Mouse (Mus musculus): ENCODE measurements at regions not wholly inside any gene's neighbourhood (a gene's known extent, or its start where the extent isn't known, plus 50 kb on each side); places are given as distances from the start of the nearest gene placed in this dataset.

GRCm38 (mm10) chr12:35293566-35293965 is 241.3 kb downstream of the Ahr start:
- no peaks in the 10 kb centered on the region for H3K36me3 ChIP-seq (ENCODE audit: insufficient read depth)
- H3K4me1 ChIP-seq (ENCODE audit: insufficient read depth), result no peaks in the 10 kb centered on the region
- ATAC-seq (ENCODE audit: insufficient read depth) (no peak), DNase-seq (peak; percentile 59)
- 58% methylated on average over 2 of the region's 2 CpGs for WGBS
- no peaks in the 10 kb centered on the region for H3K27me3 ChIP-seq (ENCODE audit: insufficient read depth, low read length)
- H3K9me3 ChIP-seq (ENCODE audit: low read depth, low read length), result no peaks in the 10 kb centered on the region
- no peak overlapping the region for H3K9ac ChIP-seq
- no peak overlapping the region for H3K4me2 ChIP-seq
- 0 out of 2 replicates have a peak, but pooled peaks have one; percentile 12 for TF ChIP-seq CTCF (IDR thresholded peaks at IDR 0.05; ENCODE audit: low read depth)
- no peak overlapping the region for H3K27ac ChIP-seq (ENCODE audit: low read depth)
- H3K4me3 ChIP-seq (ENCODE audit: low read depth, low read length), result no peak overlapping the region

DNA sequence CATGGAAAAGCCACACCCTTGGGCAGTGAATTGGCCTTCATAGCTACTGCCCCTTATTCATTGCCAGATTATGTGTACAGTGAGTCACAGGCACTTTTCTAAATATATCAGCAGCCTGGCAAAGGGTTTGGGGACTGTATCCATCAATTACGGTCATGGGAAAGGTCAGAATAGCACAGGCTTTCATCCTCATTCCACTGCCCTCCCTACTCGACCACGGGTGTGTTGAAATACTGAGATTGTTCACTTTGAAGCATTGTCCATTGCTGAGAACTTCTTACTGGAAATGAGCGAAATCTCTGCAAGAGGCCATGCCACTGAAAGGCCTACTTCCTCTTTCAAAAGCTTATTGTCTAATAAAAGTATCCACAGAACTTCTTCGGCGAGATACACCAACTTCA is 242.9 kb downstream of the Ahr start:
- no peak for TF ChIP-seq CTCF (IDR thresholded peaks at IDR 0.05; ENCODE audit: low read depth)
- Histone ChIP-seq H3K36me3 (ENCODE audit: insufficient read depth) (no peaks in the 10 kb centered on the region), H3K27ac (ENCODE audit: low read depth) (no peak overlapping the region), H3K9ac (no peak overlapping the region), H3K4me2 (no peak overlapping the region), H3K9me3 (ENCODE audit: low read depth, low read length) (no peaks in the 10 kb centered on the region), H3K4me3 (ENCODE audit: low read depth, low read length) (no peak overlapping the region), H3K4me1 (ENCODE audit: insufficient read depth) (no peaks in the 10 kb centered on the region), H3K27me3 (ENCODE audit: insufficient read depth, low read length) (no peaks in the 10 kb centered on the region)
- no peak for DNase-seq
- WGBS, result 88% methylated on average over 6 of the region's 6 CpGs
- no peak for ATAC-seq (ENCODE audit: insufficient read depth)

DNA sequence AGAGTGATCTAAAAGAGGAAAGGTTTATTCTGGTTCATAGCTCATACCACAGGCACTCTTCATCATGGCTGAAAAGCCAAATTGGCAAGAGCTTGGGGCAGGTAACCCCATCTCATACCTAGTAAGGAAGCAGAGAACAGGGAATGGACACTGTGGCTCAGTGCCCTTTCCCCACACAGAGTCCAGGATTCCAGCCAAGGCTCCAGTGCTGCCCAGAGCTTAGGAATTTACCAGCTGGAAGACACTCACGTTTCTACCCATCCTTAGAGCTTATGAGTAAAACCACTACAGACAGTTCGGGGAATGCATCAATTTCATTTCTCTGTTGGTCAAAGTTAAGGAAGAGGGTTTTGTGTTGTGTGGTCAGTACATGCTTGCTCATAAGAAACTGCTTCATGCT is 241.0 kb downstream of the Snx13 start:
- Histone ChIP-seq H3K36me3 (ENCODE audit: insufficient read depth) (no peaks in the 10 kb centered on the region), H3K27ac (ENCODE audit: low read depth) (no peak overlapping the region), H3K27me3 (ENCODE audit: insufficient read depth, low read length) (no peaks in the 10 kb centered on the region), H3K4me3 (ENCODE audit: low read depth, low read length) (no peak overlapping the region), H3K9me3 (ENCODE audit: low read depth, low read length) (no peaks in the 10 kb centered on the region), H3K4me2 (no peak overlapping the region), H3K9ac (no peak overlapping the region), H3K4me1 (ENCODE audit: insufficient read depth) (peaks cover 6% of the 10 kb centered on the region; the same call in 1 of the 2 replicates)
- 60% methylated on average over 2 of the region's 2 CpGs for WGBS
- DNase-seq (no peak), ATAC-seq (ENCODE audit: insufficient read depth) (no peak)
- no peak for TF ChIP-seq CTCF (IDR thresholded peaks at IDR 0.05; ENCODE audit: low read depth)

DNA sequence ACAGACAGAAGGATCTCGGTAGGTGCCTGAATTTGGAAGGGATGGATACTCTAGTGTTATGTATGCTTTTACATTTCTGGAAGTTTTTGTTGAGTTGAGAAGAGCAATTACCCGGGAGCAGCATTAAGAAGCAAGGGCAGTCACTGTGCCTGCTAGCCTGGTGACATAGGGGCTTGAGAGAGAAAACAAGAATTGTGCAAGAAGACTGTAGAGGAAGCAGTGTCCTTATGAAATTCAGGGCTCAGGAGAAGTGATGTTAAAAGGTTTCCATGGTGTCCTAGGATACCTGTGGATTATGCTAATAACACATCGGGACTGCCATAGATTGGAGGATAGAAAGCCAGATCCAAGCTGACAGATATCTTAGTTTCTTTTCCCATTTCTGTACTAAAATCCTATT is 240.6 kb downstream of the Snx13 start:
- Histone ChIP-seq H3K4me2 (no peak overlapping the region), H3K9me3 (ENCODE audit: low read depth, low read length) (no peaks in the 10 kb centered on the region), H3K9ac (no peak overlapping the region), H3K27me3 (ENCODE audit: insufficient read depth, low read length) (no peaks in the 10 kb centered on the region), H3K36me3 (ENCODE audit: insufficient read depth) (no peaks in the 10 kb centered on the region), H3K4me3 (ENCODE audit: low read depth, low read length) (no peak overlapping the region), H3K4me1 (ENCODE audit: insufficient read depth) (peaks cover 6% of the 10 kb centered on the region; the same call in 1 of the 2 replicates), H3K27ac (ENCODE audit: low read depth) (no peak overlapping the region)
- 79% methylated on average over 3 of the region's 3 CpGs for WGBS
- DNase-seq (no peak), ATAC-seq (ENCODE audit: insufficient read depth) (no peak)
- no peak for TF ChIP-seq CTCF (IDR thresholded peaks at IDR 0.05; ENCODE audit: low read depth)

DNA sequence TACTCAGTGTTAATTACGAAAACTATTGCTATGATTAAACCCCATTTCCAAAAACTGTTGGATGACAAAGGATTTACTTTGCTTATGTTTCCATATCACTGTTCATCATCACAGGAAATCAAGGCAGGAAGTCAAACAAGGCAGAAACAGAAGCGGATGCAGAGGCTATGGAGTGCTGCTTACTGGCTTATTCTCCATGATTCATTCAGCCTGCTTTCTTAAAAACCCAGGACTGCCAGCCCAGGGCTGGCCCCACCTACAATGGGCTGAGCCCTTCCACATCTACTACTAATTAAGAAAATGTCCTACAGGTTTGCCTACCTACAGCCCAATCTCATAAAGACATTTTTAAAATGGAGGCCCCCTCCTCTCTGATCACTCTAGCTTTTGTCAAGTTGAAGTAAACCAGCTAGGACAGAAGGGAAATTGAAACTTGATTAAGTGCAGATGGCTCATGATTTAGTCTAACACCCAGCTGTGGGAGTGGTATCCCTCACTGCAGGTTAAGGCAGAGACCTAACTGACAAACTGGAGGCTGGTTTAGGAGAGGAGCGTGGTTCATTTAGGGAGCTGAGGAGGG is 240.1 kb downstream of the Snx13 start:
- H3K9me3 ChIP-seq (ENCODE audit: low read depth, low read length), result no peaks in the 10 kb centered on the region
- DNase-seq (no peak), ATAC-seq (ENCODE audit: insufficient read depth) (no peak)
- no peaks in the 10 kb centered on the region for H3K27me3 ChIP-seq (ENCODE audit: insufficient read depth, low read length)
- 79% methylated on average over 3 of the region's 3 CpGs for WGBS
- no peak overlapping the region for H3K4me3 ChIP-seq (ENCODE audit: low read depth, low read length)
- TF ChIP-seq CTCF (IDR thresholded peaks at IDR 0.05; ENCODE audit: low read depth), result no peak
- no peak overlapping the region for H3K27ac ChIP-seq (ENCODE audit: low read depth)
- no peaks in the 10 kb centered on the region for H3K36me3 ChIP-seq (ENCODE audit: insufficient read depth)
- H3K4me1 ChIP-seq (ENCODE audit: insufficient read depth), result peaks cover 6% of the 10 kb centered on the region; the same call in 1 of the 2 replicates
- no peak overlapping the region for H3K9ac ChIP-seq
- H3K4me2 ChIP-seq, result no peak overlapping the region

- no peak for TF ChIP-seq CTCF (IDR thresholded peaks at IDR 0.05; ENCODE audit: low read depth)
- DNase-seq (peak; percentile 59), ATAC-seq (ENCODE audit: insufficient read depth) (peak; percentile 76)
- Histone ChIP-seq H3K27ac (ENCODE audit: low read depth) (peak overlapping the region; percentile 50; the same call in 1 of the 2 replicates), H3K9me3 (ENCODE audit: low read depth, low read length) (no peaks in the 10 kb centered on the region), H3K4me3 (ENCODE audit: low read depth, low read length) (no peak overlapping the region), H3K27me3 (ENCODE audit: insufficient read depth, low read length) (no peaks in the 10 kb centered on the region), H3K4me1 (ENCODE audit: insufficient read depth) (peaks cover 6% of the 10 kb centered on the region; the same call in 1 of the 2 replicates), H3K9ac (no peak overlapping the region), H3K4me2 (no peak overlapping the region), H3K36me3 (ENCODE audit: insufficient read depth) (no peaks in the 10 kb centered on the region)
- 26% methylated on average over 2 of the region's 2 CpGs for WGBS
Measured at GRCm38 (mm10) chr12:35284345-35284744, 237.4 kb downstream of the Snx13 start.

DNA sequence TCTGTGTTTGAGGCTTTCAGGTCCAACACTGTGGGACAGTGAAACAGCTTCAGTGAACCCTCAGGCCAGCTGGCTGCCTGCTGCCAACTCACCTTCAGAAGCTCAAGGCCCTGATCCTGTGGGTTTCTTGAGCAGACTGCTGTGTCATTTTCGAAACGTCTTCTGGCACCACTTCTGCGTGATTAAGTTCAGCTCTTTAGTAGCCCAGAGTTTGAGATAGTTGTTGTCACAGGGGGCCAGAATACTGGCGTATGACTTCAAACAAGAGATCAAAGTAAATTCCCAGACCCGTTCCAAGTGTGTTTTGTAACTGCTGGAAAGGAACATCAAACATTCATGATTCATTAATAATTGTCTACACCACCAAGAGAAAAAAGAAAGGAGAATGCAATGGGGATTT is 236.9 kb downstream of the Snx13 start:
- no peak overlapping the region for H3K4me3 ChIP-seq (ENCODE audit: low read depth, low read length)
- H3K4me2 ChIP-seq, result no peak overlapping the region
- DNase-seq, result peak; percentile 65
- no peaks in the 10 kb centered on the region for H3K27me3 ChIP-seq (ENCODE audit: insufficient read depth, low read length)
- no peaks in the 10 kb centered on the region for H3K9me3 ChIP-seq (ENCODE audit: low read depth, low read length)
- peak overlapping the region; percentile 50; the same call in 1 of the 2 replicates for H3K27ac ChIP-seq (ENCODE audit: low read depth)
- ATAC-seq (ENCODE audit: insufficient read depth), result peak; percentile 71; the same call in 1 of the 2 replicates
- no peak for TF ChIP-seq CTCF (IDR thresholded peaks at IDR 0.05; ENCODE audit: low read depth)
- peaks cover 6% of the 10 kb centered on the region; the same call in 1 of the 2 replicates for H3K4me1 ChIP-seq (ENCODE audit: insufficient read depth)
- no peak overlapping the region for H3K9ac ChIP-seq
- H3K36me3 ChIP-seq (ENCODE audit: insufficient read depth), result no peaks in the 10 kb centered on the region
- WGBS, result 11% methylated on average over 5 of the region's 5 CpGs
